Mouse (Mus musculus) neural tube, embryonic 12.5 days (tissue): ENCODE measurements around the gene C1ql4. TPM values are rescaled to one million over a fixed set of nuclear protein-coding genes. Genes with fewer than 3 reads are reported as not detected.
"Not testable (repeated sequence)": the region's sequence is repeated elsewhere in the genome, so short reads cannot be mapped to it uniquely, and the experiment has no call there.

Experiments
- ATAC-seq: fragments of 200-750 bp; cut with Nextera tagmentation; 2 replicates; pipeline ENCODE4 v1.8.0; 2017; ENCODE audit warnings: low read depth, mild to moderate bottlenecking, moderate TSS enrichment, moderate library complexity; ENCODE audit not compliant: low FRiP score
- H3K27ac ChIP-seq: fragments of 300-500 bp; sonication (generic); 2 replicates; pipeline ENCODE4 v1.5.1; 2016
- H3K27me3 ChIP-seq: fragments of 300-500 bp; sonication (generic); replicated peaks from 2 replicates; pipeline ENCODE4 v1.6.1; 2016; ENCODE audit warnings: mild to moderate bottlenecking
- H3K36me3 ChIP-seq: fragments of 300-500 bp; sonication (generic); 2 replicates; pipeline ENCODE4 v1.6.1; 2016; ENCODE audit warnings: mild to moderate bottlenecking
- H3K4me1 ChIP-seq: fragments of 300-500 bp; sonication (generic); 2 replicates; pipeline ENCODE4 v1.6.1; 2016
- H3K4me2 ChIP-seq: fragments of 300-500 bp; sonication (generic); replicated peaks from 2 replicates; pipeline ENCODE4 v1.6.1; 2016; ENCODE audit warnings: mild to moderate bottlenecking
- H3K4me3 ChIP-seq: fragments of 300-500 bp; sonication (generic); 2 replicates; pipeline ENCODE4 v1.5.1; 2016
- H3K9ac ChIP-seq: fragments of 300-500 bp; sonication (generic); 2 replicates; pipeline ENCODE4 v1.6.1; 2016; ENCODE audit warnings: mild to moderate bottlenecking
- H3K9me3 ChIP-seq: fragments of 300-500 bp; sonication (generic); 2 replicates; pipeline ENCODE4 v1.6.1; 2016; ENCODE audit warnings: mild to moderate bottlenecking
- WGBS: fragments of 180-500 bp; shearing (Covaris S2); methylation state at CpG from one replicate; pipeline ENCODE4 v1.1.7; 2016; 5-methylcytosine and 5-hydroxymethylcytosine counted together
- polyA plus RNA-seq: library from polyadenylated mRNA; unstranded; fragments of >200 nt; fragmentation: Nextera tagmentation; extraction: Ambion mirVana; gene quantifications from 2 replicates; pipeline ENCODE4 v1.2.1, GENCODE M21; 2016

C1ql4 gene
- polyA plus RNA-seq, 1 experiment from 2014 or later: 4.4 TPM

GRCm38 (mm10) chr15:99083867-99084557 is 3.6 kb downstream of the C1ql4 start:
- whole genome bisulfite sequencing: 5% methylated on average over 11 of the region's 11 CpGs
- Histone ChIP-seq H3K4me2 (0 out of 2 replicates have a peak overlapping the region, but pooled peaks have one; percentile 10), H3K27ac (no peak overlapping the region), H3K4me1 (peaks cover 12% of the 10 kb centered on the region), H3K36me3 (peaks cover 30% of the 10 kb centered on the region), H3K4me3 (no peak overlapping the region), H3K27me3 (peaks cover 60% of the 10 kb centered on the region), H3K9ac (no peak overlapping the region), H3K9me3 (no peaks in the 10 kb centered on the region)
- no peak for ATAC-seq

DNA sequence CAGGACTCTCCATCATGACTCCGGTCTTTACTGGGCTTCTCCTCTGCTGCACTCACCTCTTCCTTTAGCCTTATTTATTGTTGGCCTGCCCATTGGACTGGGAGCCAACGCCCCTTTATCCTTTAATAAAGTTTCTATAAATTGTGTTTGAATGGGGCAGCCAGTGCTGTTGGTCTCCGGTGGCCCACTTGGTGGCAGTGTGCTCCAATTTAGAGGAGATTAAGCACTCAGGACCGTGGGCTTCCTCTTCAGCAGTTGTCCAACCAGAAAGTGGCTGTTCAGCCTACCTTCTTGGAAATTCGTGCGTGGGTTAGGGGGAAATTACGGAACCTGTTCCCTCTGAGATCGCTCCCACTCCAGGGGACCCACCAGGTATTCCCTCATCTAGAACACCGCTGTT is 4.4 kb downstream of the C1ql4 start:
- ATAC-seq: no peak

DNA sequence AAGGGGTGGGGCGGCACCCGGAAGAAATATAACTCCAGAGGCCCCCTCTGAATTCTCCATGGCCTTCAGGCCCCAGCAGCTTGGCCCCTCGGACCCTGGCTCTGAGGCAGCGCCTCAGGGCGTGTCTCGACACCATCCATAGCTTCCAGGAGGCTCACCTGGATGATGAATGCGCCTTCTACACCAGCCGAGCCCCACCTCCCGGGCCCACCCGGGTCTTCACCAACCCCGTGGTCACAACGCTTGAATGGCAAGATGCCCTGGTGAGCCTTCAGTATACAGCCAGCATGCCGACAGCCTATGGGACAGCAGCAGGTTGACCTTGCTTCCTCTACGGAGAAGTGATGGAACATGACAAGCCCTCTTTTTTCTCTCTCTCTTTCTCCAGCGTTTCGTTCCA is 4.8 kb downstream of the C1ql4 start:
- 93% methylated on average over 16 of the region's 16 CpGs for WGBS
- Histone ChIP-seq H3K9ac (no peak overlapping the region), H3K36me3 (peaks cover 40% of the 10 kb centered on the region), H3K4me1 (0 out of 2 replicates have a peak, but pooled peaks cover 8% of the 10 kb centered on the region), H3K27ac (no peak overlapping the region), H3K4me2 (no peak overlapping the region), H3K4me3 (no peak overlapping the region), H3K9me3 (no peaks in the 10 kb centered on the region), H3K27me3 (peaks cover 49% of the 10 kb centered on the region)
- no peak for ATAC-seq

More for the DNA sequence above, 4.4 kb downstream of the C1ql4 start:
- H3K27ac ChIP-seq: no peak overlapping the region
- WGBS: 69% methylated on average over 9 of the region's 9 CpGs
- H3K4me1 ChIP-seq: peaks cover 8% of the 10 kb centered on the region; the same call in 1 of the 2 replicates
- no peaks in the 10 kb centered on the region for H3K9me3 ChIP-seq
- H3K4me3 ChIP-seq: no peak overlapping the region
- no peak overlapping the region for H3K9ac ChIP-seq
- H3K27me3 ChIP-seq: peaks cover 54% of the 10 kb centered on the region
- H3K36me3 ChIP-seq: peaks cover 36% of the 10 kb centered on the region
- H3K4me2 ChIP-seq: no peak overlapping the region

DNA sequence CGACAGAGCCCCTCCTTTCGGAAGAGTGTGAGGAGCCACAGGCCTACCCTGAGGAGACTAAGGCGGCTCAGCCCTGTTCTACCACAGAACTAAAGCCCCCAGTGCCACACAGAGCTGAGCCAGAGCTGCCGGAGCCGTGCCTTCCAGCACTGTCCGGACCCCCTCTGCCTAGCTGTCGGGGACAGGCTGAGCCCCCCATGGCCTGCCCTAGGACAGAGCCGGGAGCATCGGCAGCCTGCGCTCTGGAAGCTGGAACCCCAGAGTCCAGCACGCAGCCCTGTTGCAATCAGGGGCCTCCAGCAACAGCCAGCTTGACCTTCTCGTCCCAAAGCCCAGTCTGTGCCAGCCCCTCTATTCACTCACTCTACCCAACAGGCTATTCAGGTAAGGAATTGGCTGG is 5.3 kb downstream of the C1ql4 start:
- Histone ChIP-seq H3K4me3 (no peak overlapping the region), H3K27ac (no peak overlapping the region), H3K27me3 (peaks cover 44% of the 10 kb centered on the region), H3K9me3 (no peaks in the 10 kb centered on the region), H3K4me1 (peaks cover 12% of the 10 kb centered on the region; the same call in 1 of the 2 replicates), H3K9ac (no peak overlapping the region), H3K36me3 (peaks cover 45% of the 10 kb centered on the region), H3K4me2 (no peak overlapping the region)
- no peak for ATAC-seq
- WGBS: 95% methylated on average over 12 of the region's 12 CpGs

DNA sequence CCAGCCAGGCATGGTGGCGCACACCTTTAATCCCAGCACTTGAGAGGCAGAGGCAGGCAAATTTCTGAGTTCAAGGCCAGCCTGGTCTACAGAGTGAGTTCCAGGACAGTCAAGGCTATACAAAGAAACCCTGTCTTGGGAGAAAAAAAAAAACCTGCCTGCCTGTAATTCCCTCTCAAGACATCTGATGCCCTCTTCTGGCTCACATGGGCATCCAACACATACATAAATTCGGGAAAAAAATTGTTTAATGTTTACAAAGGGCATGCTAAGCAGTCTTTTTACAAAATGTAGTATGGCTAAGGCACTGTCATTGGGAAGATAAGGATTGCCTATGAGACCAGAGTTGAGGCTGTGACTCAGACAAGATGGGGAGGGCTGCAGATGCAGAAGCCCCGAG is 7.8 kb downstream of the C1ql4 start:
- peaks cover 19% of the 10 kb centered on the region for H3K27me3 ChIP-seq
- no peak overlapping the region for H3K27ac ChIP-seq
- no peak for ATAC-seq
- 94% methylated on average over 3 of the region's 3 CpGs for WGBS
- peaks cover 48% of the 10 kb centered on the region for H3K36me3 ChIP-seq
- H3K9ac ChIP-seq: no peak overlapping the region
- peaks cover 22% of the 10 kb centered on the region for H3K4me1 ChIP-seq
- H3K4me2 ChIP-seq: no peak overlapping the region
- H3K4me3 ChIP-seq: no peak overlapping the region
- no peaks in the 10 kb centered on the region for H3K9me3 ChIP-seq

DNA sequence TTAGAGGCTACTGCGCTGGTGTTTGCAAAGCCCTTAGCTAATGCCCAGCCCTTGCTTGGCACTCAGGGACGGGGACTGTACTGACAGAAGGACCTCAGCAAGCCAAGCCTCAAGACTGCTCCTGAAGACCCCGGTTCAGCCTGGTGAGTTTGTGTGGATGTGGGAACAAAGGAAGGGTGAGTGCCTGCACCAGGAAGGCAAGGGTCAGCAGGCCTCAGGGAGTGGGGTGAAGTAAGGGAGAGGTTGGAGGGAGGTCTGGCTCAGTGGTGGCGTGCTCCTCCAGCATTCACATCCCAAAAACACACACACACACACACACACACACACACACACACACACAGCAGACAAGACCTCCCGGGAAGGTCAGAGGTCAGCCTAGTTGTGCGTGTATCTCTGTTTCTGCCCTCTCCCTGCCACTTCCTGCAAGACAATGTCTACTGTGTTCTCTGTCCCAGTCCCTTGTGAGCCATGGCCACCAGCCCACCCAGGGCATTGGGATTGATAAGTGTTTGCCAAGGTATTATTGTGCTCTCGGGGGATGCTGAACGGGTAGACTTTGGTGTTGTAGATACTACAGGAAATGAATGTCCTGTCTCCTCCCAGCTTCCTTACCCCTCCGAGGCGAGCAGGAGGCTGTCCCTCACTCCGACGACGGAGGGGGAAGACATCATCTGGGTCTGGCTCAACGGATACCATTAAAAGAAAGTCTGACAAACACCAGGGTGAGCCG is 9.3 kb downstream of the C1ql4 start:
- WGBS: 86% methylated on average over 15 of the region's 15 CpGs
- Histone ChIP-seq H3K27ac (no peak overlapping the region), H3K4me1 (peaks cover 28% of the 10 kb centered on the region), H3K27me3 (peaks cover 7% of the 10 kb centered on the region; the same call in 1 of the 2 replicates), H3K9me3 (no peaks in the 10 kb centered on the region), H3K4me3 (no peak overlapping the region), H3K9ac (no peak overlapping the region), H3K36me3 (peaks cover 48% of the 10 kb centered on the region), H3K4me2 (no peak overlapping the region)
- no peak for ATAC-seq

GRCm38 (mm10) chr15:99076011-99076410 is 11.6 kb downstream of the C1ql4 start:
- not testable (repeated sequence) for ATAC-seq, H3K9me3 ChIP-seq, H3K27ac ChIP-seq, H3K9ac ChIP-seq, H3K4me3 ChIP-seq, H3K27me3 ChIP-seq
- WGBS: 98% methylated on average over 3 of the region's 3 CpGs
- peaks cover 28% of the 10 kb centered on the region for H3K4me1 ChIP-seq
- H3K4me2 ChIP-seq: peak overlapping the region; percentile 83
- H3K36me3 ChIP-seq: peaks cover 30% of the 10 kb centered on the region

DNA sequence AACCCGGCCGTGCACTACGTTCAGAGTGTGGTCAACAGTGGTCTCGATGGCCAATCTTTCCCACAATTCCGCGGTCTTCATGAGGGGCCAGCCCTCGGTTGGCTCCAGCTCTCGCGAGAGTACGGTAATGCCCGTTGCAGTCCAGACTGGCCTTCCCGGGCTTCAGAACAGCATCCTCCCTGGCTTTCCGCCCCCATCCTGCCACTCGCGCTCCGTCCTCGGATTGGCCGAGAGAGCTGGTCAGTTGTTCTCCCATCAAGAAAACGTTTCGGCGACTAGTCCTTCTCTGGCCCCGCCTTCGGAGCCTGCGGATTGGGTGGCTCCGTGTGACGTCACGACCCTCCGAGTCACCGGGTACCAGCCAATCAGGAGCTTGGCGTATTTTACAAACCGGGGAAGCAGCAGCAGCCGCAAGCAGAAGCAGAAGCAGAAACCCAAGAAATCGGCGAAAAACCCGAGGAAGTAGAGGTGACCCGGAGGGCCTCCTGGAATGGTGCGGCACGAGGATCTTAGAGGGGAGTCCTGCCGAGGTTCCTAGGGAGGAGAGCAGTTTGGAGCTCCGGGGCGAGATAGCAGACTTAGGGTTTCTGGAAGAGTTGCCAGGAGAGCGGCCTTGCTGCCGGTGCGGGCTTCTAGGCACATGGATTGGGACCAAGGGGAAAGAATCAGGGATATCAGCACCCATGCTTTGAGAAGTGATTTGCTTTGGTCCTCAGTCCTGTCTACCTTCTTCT is 12.8 kb downstream of the C1ql4 start:
- Histone ChIP-seq H3K36me3 (peaks cover 19% of the 10 kb centered on the region), H3K27me3 (no peaks in the 10 kb centered on the region), H3K4me1 (peaks cover 28% of the 10 kb centered on the region), H3K9me3 (no peaks in the 10 kb centered on the region), H3K4me2 (peak overlapping the region; percentile 83), H3K9ac (peak overlapping the region; percentile 74), H3K4me3 (peak overlapping the region; percentile 55), H3K27ac (peak overlapping the region; percentile 91)
- WGBS: under 1% methylated on average over 44 of the region's 44 CpGs
- ATAC-seq: peak; percentile 98

- H3K9ac ChIP-seq: peak within 1 kb of the TSS; percentile 74
- peaks cover 28% of the 10 kb centered on the region for H3K4me1 ChIP-seq
- peak within 1 kb of the TSS; percentile 83 for H3K4me2 ChIP-seq
- peak within 1 kb of the TSS; percentile 55 for H3K4me3 ChIP-seq
- 24% methylated on average over 9 of the region's 9 CpGs for WGBS
- no peaks in the 10 kb centered on the region for H3K9me3 ChIP-seq
- ATAC-seq: no peak; the same call in 1 of the 2 replicates
- H3K36me3 ChIP-seq: peaks cover 19% of the 10 kb centered on the region
- H3K27ac ChIP-seq: peak within 1 kb of the TSS; percentile 91
- no peaks in the 10 kb centered on the region for H3K27me3 ChIP-seq
Observed at GRCm38 (mm10) chr15:99074019-99074599, 13.5 kb downstream of the C1ql4 start, which contains the start of gene Troap. TSS of gene Troap (plus strand) at chr15:99074575.

- Histone ChIP-seq H3K4me2 (no peak overlapping the region), H3K9me3 (no peaks in the 10 kb centered on the region), H3K9ac (no peak overlapping the region), H3K36me3 (0 out of 2 replicates have a peak, but pooled peaks cover under 1% of the 10 kb centered on the region), H3K4me3 (no peak overlapping the region), H3K4me1 (peaks cover 16% of the 10 kb centered on the region), H3K27me3 (no peaks in the 10 kb centered on the region), H3K27ac (no peak overlapping the region)
- no peak for ATAC-seq
- WGBS: 94% methylated on average over 1 of the region's 1 CpGs
Observed at GRCm38 (mm10) chr15:99071988-99072387, 15.6 kb downstream of the C1ql4 start.

- no peak overlapping the region for H3K27ac ChIP-seq
- H3K27me3 ChIP-seq: 0 out of 2 replicates have a peak, but pooled peaks cover 6% of the 10 kb centered on the region
- ATAC-seq: no peak
- no peaks in the 10 kb centered on the region for H3K36me3 ChIP-seq
- no peak overlapping the region for H3K4me3 ChIP-seq
- 82% methylated on average over 12 of the region's 12 CpGs for WGBS
- H3K4me2 ChIP-seq: no peak overlapping the region
- H3K4me1 ChIP-seq: no peaks in the 10 kb centered on the region
- no peak overlapping the region for H3K9ac ChIP-seq
- H3K9me3 ChIP-seq: no peaks in the 10 kb centered on the region
Observed at GRCm38 (mm10) chr15:99065557-99066165, 22.0 kb downstream of the C1ql4 start.
